Mouse (Mus musculus) gonadal fat pad, adult 2 months (tissue): Measurements from ENCODE around the gene Ctnna2. TPM values are rescaled to one million over a fixed set of nuclear protein-coding genes. Genes with fewer than 3 reads are reported as not detected.
A peak's percentile ranks its signal among the peaks of the same experiment; 100 is the strongest.

Experiments
- DNase-seq: peaks from one replicate; pipeline ENCODE4 v3.0.0-alpha.2; 2012; ENCODE audit warnings: low read depth
- polyA plus RNA-seq: library from polyadenylated mRNA; depleted of rRNA; stranded (reverse); fragments of >200 nt; gene quantifications from 2 replicates; pipeline ENCODE4 v1.2.3, GENCODE M21; 2012

Ctnna2 gene
- polyA plus RNA-seq, 1 experiment: 0.53 TPM

DNA sequence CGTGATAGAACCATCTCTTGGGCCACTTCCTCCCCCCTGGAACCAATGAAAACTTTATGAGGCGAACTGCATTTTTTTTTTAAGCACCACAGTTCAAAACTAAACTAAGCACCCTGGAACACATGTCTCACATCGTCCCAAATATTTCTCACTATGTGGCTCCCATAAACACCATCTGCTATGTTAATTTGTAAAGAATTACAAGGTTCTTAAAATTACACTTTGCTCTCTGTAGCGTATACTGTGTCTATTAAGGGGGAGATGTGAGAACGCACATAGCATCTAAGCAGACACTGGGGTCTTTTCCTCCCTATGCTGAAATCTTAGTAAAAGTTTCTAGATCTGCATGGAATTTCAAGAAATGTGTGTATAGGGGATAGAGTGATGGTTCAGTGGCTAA lies 822.5 kb downstream of the Ctnna2 start:
- no peak for DNase-seq

DNA sequence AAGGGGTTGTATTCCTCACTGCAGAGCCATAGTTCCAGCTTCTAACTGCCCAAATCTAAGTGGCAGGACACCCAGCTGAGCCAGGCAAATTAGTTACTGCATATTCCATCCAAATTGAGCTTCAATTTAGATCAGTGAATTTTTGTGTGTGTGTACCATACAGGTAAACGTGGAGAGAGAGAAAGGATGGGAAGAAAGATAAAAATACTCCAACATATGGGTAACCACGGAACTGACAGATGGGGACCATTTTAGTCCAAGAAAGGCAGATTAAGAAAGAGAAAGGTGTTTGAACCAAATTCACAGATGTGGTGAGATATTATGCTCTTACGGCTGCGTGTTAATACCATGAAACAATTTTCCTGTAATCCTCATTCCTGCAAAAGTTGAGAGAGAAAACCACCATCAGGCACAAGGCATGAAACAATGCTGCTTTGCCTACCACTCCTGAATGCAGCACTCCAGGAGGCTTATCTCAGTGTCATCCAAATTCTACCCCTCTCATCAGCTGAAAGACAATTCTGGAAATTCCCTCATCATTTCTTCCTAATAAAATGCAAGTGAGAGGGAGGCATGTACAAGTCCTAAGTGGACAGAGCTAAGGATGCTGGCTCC lies 840.1 kb downstream of the Ctnna2 start:
- no peak for DNase-seq

DNA sequence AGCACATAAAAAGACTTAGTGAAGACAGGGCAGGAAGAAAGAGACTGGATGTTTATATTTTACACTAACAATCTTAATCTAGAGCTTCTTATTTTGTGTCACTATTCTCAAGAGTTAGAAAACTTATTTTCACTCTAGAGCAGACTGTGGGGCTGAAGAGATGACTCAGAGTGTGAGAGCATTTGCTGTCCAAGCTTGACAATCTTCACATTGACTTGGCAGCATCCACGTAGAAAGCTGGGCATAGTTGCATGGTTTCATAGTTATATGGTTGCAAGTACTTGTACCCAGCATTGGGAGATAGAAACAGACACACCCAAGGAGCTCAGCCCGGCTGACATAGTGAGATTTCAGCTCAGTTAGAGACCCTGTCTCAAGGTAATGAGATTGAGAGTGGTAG lies 858.6 kb downstream of the Ctnna2 start:
- DNase-seq: no peak

DNA sequence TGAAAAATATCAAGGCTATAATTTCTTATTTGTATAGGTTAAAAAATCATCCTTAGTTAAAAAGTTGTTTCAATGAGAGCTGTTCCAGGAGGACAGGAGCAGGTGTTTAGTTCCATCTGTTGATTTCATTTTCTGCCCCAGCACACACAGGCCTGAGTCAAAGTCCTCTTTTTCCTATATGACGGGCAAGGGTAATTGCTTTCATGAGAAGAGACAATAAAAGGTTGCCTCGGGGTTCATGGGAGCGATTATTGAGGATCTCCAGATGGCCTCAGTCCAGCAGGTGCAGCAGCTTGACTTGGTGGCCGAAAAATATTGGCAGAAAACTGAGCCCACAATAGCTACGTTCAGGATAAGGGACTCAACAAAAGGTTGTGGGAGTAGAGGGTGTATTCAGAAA lies 859.0 kb downstream of the Ctnna2 start:
- no peak for DNase-seq

DNA sequence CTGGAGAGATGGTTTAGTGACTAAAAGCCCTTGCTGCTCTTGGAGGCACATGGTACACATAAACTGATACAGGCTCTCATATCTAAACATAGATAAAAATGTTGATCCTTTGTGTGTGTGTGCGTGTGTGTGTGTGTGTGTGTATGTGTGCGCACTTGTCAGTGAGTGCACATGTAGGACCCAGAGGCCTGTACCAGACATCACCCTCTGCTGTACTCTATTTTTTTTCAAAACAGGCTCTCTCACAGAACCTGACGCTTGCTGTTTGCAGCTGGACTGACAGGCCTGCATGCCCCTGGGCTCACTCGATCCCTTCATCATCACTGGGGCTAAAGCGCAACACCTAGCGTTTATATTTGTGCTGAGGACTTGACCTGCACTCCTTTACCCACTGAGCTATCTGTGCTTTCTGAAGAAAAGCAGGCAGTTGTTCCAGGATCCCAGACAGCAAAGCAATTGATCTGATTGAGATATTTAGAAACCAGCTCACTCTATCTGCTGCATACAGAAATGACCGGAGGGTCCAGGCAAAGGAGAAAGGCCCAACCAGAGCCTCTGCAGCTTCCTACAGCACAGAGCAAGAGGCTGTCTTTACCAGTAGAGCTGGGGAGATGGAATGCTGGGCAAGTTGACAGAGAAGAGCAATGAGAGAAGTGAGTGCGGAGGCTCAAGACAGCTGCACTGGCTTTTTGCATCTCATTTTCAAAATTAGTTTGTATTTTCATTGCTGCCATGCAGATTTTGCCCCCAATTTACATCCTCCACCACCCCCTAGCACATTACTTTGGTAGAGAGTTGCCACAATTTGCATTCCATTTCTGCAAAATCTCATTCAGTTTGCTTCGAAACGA lies 870.2 kb downstream of the Ctnna2 start:
- no peak for DNase-seq

DNA sequence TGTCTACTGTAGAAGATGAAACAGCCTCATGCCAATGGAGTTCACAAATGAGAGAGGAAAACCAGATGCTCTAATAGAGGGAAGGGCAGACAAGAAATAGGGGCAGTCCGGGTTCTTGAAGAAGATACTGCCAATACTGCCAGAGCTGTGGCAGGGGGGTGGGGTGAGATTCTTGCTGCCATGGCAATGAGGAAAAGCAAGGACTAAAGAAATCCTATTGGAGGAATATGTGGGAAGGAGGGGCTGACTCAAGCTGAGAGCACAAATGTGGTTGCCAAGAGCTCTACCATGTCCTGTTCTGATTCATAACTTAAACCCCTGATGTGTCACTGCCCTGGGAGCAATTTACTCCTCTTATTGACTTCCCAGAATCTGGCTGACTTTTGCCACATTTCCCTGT lies 878.5 kb downstream of the Ctnna2 start:
- DNase-seq: no peak

DNA sequence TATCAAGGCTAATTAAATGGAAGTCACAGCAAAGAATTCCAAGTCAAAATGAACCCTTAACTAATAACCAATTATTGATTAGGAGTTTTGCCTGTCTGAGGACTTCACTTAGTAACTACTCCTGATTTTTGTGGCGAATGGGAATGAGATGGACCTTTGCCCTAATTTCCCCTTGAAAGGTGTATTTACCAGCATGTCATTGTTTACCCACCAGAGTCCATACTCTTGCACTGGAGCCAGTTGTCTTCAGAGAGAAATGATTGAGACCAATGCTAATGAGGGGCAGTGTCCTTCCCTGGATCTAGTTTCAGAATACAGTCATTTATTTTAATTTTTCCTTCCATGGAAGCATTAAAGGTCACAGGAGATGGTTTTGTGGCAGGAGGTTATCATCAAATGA lies 881.0 kb downstream of the Ctnna2 start:
- no peak for DNase-seq

DNA sequence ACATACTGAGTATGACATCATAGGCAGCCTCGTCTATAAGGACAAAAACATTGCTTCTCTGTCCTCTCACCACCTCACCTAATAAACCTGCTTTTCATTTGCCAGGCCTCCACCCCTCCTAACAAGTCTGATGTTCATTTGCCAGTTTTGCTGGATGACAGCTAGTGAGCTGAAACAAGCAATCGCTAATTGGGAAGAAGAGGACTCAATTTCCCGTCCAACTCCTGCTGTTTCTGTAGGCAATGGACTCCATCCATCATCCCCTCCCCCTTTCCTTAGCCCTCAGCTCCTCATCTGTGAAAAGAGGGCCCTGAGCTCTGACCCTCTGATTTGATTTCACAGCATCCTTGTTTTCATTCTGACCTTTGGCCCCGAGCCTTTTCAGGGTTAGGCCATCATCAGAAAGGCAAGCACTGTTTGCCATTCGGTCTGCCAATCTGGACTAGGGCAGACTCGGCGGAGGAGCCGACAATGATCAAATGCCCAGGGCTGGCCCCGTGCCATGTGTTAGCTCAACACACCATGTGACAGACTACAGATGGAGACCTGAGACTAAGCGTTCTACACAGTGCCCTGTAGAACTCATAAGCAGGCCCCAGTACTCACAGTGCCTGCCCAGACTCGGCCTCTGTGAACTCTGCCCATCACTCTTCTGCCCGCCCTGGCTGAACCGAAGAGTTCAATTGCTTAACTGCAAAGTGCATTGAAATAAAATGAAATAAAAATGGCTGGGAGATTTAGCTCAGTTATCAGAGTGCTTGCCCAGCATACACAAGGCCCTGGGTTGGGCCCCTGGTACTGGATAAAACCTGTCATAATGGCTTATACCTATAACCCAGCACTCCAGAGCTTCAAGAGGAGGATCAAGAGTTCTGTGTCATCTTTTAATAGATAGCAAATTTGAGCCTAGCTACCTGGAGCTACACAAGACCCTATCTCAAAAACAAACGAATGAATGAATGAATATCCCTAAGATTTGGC lies 903.8 kb downstream of the Ctnna2 start:
- no peak for DNase-seq

DNA sequence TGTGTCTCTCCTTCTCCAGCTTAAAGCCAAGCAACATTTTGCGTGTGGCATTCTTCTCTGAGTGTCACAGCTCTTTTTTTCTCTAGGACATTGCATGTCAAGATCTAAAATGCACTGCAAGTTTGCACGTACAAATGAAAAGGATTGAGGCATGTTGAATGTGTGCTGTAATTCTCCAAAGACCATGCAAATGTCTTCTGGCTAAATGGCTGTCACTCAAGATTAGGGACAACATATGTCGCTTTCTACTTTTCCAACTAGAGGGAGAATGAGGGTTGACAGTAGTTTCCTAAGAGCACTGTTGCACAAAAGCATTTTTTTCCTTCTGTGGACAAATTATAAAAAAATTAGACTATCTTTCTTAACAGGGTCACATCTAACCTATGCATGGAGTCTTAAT lies 909.9 kb downstream of the Ctnna2 start:
- DNase-seq: no peak

DNA sequence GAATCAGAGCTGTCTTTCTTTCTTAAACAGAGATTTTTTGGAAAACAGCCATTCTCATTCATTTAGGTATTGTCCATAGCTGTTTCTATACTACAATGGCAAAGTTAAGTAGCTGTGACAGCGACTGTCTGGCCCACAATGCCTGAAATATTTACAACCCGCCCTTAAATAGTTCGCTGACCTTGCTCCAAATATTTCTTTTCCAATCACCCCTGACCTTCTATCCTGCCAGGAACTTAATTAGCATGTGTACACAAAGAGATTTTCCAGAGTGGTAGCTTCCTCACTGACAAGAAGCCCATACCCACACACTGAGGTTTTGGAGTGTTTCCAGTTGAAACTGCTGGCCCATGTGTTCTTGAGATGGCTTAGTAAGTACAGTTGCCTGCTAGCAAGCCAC lies 928.8 kb downstream of the Ctnna2 start:
- DNase-seq: no peak

DNA sequence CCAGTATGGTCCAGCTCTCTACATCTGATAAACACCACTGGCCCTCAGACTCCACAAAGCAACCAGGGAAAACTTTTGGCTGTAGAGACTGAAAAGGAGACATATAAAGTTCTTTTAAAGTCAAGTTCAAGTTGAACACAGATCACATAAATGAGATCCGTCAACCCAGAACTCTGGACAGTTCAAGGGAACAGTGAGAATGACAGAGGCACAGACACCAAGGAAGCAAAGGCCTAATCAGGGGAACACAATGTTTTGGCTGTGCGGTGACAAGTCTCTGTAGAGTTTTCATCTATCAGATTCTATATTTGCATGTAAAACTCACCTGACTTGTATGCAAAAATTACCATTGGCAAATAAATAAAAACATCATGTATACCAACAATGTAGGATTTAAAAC lies 929.3 kb downstream of the Ctnna2 start:
- DNase-seq: no peak

DNA sequence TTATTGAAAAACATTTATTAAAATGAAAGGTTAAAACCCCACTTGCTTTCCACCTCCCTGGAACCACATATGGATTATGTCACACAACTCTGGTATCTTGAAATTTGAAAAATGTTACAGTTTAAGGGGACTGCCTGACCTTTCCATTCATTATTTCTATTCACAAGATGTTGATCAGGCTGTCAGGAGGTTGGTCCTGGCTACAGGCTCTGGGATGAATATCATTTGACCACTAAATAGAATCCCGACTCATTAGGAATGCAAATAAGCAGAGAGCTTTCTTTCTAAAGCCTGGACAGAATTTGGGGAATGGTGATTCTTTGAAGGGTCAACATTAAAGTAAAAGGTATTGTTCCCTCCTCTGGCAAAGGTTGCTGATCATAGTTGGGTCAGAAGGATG lies 931.9 kb downstream of the Ctnna2 start:
- no peak for DNase-seq

DNA sequence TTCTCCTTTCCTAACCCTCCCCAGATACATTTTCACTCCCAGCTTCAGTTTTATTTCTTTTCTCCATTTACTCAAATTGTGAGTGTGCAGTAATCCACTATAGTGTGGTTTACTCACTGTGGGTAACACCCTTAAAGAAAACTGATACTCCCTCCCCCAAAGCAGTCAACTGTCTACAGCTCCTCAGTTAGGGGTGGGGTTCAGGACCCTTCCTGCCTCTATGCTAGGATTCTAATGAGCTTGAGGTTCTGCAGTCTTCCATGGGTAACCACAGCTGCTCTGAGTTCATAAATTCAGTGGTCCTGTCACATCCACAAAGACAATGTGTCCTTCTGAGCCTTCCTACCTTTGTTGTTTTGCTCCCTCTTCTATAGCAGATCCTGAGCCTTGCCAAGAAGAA lies 954.4 kb downstream of the Ctnna2 start:
- no peak for DNase-seq

DNA sequence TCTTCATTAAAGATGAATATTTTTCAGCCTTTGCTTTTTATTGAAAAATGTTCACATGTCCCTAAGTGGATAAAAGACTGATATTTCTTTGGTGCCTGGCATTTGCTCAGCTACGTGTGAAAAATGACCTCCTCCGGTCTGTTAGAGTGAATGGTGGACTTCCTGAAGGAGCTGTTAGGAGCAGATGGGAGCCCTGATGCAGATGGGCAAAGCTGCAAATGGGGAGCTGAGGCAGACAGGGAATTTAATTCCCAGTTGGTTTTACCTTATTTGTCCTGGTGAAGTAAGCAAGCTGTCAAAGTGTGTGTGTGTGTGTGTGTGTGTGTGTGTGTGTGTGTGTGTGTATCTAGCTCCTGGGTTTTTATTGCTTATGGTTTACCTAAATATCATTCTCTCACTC lies 966.3 kb downstream of the Ctnna2 start:
- DNase-seq: no peak

DNA sequence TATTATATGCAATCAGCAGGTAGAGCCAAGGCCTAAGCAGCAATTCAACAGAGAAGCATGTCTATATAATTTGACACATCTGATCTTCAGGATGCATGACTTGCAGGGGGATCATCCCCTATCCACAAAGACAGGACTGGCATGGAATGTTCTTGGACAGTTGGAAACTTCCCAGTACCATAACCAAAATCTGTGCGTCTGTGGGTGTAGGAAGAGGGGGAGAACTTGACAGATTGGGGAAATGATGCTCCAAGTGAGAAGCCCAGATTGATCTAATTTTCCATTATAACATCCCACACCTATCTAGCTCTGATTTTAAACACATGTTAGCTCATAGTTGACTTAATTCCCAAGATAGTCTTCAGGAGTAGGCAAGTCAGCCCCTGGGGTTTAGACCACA lies 968.5 kb downstream of the Ctnna2 start:
- no peak for DNase-seq

DNA sequence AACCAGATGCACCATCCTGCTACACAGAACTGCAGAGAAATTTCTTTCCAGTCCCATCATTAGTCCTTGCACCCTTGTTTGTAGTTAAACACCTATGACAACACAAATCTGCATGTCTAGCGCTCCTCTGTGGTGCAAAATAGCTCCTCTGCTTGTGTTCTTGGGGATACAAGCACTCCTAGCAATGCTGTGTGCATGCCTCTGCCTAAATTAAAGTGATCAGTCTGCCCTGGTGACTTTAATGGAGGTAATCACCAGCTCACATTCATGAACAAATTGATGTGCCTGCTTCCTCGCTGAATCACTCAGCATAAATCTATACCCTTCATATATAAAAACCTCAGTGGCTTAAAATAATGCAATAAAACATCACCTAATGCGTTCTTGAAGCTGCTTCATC lies 987.4 kb downstream of the Ctnna2 start:
- DNase-seq: no peak

DNA sequence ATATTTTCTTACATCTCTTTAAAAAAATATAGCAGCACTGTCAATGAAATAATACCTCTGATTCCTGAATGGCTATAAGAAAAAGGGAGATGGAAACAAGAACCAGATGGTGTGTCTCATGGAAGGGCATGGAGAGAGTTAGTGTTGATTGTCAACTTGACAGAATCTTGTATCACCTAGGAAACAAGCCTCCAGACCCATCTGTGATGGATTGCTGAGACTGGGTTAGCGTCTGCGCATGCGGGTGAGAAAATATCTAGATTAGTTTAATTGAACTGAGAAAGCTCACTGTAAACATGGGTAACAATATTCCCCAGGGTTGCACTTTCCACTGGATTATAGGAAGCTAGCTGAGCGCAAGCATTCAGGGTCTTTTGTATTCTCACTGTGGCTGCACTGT lies 994.7 kb downstream of the Ctnna2 start:
- no peak for DNase-seq

DNA sequence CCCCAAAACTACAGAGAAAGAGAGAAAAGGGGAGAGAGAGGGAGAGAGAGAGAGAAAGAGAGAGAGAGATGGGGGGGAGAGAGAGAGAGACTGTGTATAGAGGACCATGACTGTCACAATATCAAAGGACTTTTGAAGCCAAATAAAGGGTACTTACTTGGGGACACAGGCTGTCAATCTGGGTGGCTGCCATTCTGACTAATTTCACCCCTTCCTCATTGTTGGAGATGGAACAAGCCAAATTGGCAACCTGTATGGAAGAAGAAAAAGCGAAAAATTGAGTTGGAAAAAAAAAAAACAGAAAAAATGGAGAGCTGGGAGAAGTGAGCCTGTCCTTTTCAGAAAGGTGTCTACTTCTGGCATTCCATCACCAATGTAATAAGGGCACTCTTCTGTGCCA lies 997.8 kb downstream of the Ctnna2 start:
- DNase-seq: no peak

DNA sequence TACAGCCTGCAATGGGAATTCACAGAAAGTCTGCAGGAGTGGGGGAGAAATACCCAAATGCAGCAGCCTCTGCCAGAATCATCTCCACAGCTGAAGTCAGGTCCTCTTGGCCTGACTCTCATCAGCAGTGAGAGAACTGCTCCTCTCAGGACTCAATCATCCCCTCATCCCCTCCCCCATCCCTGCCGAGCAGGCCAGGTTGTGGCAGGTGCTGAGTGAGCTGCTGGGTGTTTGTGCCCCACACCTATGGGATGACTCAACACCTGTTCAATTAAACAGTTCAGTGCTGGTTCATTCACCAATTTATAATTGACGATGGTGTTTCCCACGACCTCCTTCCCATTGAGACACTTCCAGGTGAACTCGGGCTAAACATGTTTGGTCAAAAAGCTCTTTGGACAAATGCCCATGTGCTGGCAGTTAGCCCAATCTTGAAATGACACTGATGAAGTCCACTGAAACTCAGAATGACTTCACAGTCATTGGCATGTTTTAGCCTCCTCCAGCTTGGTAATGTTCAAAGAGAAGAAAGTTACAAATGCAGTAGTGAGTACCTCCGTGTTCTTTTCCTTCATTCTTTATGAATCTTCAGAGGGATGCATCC lies 1000.1 kb downstream of the Ctnna2 start:
- no peak for DNase-seq

DNA sequence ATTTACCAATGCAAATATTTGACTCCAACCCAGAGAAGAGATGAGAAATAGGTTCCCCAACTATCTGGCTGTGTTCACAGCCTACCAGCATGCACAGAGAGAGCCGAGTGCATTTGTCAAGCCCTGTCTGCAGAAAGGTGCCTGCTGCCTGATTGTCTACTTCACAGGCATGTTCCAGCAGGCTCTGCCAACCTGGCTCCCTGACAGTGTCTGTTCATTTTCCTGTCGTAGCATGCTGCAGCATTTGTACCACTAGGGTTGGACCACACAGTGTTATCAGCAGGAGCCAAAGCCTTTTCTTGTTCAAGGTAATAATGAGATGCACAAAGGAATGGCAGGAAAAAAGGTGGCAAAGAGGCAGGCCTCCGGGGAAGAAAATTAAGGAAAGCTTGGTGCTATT lies 1001.7 kb downstream of the Ctnna2 start:
- peak; percentile 19 for DNase-seq

DNA sequence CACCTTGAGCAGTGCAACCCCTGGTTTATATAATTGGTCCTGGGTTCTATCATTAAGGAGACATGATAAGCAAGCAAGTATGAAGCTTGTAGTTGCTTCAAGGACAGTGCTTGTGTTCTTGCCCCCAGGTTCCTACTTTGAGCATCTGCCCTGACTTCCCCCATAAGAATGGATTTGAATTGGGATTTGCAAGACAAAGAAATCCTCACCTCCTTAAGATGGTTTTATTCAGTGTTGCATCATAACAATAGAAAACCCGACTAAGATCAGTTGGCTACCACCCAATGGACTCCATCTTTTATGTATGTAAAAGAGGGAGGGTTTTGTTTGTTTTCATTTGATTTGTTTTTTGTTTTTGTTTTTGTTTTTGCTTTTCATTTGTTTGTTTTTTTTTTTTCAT lies 1005.2 kb downstream of the Ctnna2 start:
- no peak for DNase-seq

DNA sequence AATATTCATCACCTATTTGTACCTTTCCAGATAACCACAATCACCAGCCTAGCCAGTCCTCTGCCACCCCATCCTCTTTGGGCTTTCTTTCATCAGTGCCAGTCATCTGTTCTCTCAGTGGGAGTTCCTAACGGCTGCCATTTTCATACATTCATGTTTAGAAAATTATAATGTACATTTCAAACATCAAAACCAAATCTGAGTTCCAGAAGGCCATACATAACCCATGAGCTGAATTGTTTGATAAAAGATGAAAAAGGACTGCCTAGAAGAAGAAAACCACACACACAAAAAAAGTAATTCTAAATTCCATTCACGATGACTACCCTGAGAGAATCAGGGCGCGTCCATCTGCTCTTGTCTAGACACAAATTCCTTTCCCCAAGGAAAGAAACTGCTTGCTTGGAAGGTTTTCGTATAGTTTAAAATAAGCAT lies 1014.5 kb downstream of the Ctnna2 start:
- no peak for DNase-seq
